8 mouse cellular contexts compared by ENCODE assay signal in the genomic region with DNA sequence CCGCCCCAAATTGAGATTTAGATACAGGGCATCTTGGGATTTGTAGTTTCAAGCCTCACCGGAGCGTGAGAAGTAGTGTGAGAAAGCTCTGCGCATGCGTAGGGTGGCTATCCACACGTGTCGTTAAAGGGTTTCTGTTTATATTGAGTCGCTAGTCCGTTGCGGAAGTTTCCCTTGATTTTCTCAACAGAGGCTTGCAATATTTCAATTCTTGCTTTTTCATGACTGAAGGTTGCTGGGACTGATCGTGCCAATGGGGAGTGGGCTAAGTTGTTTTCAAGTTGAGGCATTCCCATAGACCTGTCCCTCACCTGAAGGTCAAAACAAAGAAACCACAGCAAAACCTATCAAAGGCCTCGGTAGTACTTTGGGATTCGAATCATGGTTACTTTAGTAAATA. TPM values are rescaled to one million over a fixed set of nuclear protein-coding genes. Genes with fewer than 3 reads are reported as not detected.
DNase-seq lines count a peak whose midpoint lies in the region; ATAC-seq and TF ChIP-seq lines count a peak whose summit lies in the region.
"Had no signal": no experiment of that assay in that cellular context is flagged by ENCODE, and none has a peak within 500 bp of the region (broad histone marks: within the 10 kb centered on the region; RNA-seq: fewer than 3 reads in every experiment).

No protein-coding gene starts in this region.

- no peak for ATAC-seq in limb, embryonic 14.5 days (ENCODE audit: low FRiP score, low read depth)
- no peak for ATAC-seq in midbrain, embryonic 14.5 days (ENCODE audit: low FRiP score, low TSS enrichment)

- no peak for TF ChIP-seq POLR2A in limb, embryonic 14.5 days (IDR thresholded peaks at IDR 0.05; ENCODE audit: borderline replicate concordance, extremely low read depth, insufficient read depth, insufficient read length)

- 4% methylated on average over 13 of the region's 13 CpGs for WGBS in limb, embryonic 14.5 days
- WGBS in midbrain, embryonic 14.5 days: 2% methylated on average over 13 of the region's 13 CpGs

- peak overlapping the region; percentile 88 for H3K4me2 ChIP-seq in limb, embryonic 14.5 days (replicated peaks; ENCODE audit: low read depth, low read length, severe bottlenecking)
- peak overlapping the region; percentile 98 for H3K4me2 ChIP-seq in midbrain, embryonic 14.5 days (ENCODE audit: low read length)

- H3K27me3 ChIP-seq in limb, embryonic 14.5 days (ENCODE audit: control insufficient read depth, insufficient read depth, low read length): no peaks in the 10 kb centered on the region
- H3K27me3 ChIP-seq in midbrain, embryonic 14.5 days (ENCODE audit: control insufficient read depth, insufficient read depth, low read length): no peaks in the 10 kb centered on the region

- H3K27ac ChIP-seq in limb, embryonic 14.5 days (replicated peaks; ENCODE audit: low read depth, low read length): no peak overlapping the region
- no peak overlapping the region for H3K27ac ChIP-seq in midbrain, embryonic 14.5 days (replicated peaks; ENCODE audit: low read depth, low read length)

- H3K9ac ChIP-seq in limb, embryonic 14.5 days (ENCODE audit: low read depth, low read length, severe bottlenecking): peak overlapping the region; percentile 12
- no peak overlapping the region for H3K9ac ChIP-seq in midbrain, embryonic 14.5 days (replicated peaks; ENCODE audit: low read length)

- H3K4me1 ChIP-seq in limb, embryonic 14.5 days (ENCODE audit: control insufficient read depth, insufficient read depth, low read length): peaks cover 13% of the 10 kb centered on the region
- H3K4me1 ChIP-seq in midbrain, embryonic 14.5 days (ENCODE audit: control insufficient read depth, insufficient read depth, low read length): peaks cover 24% of the 10 kb centered on the region

- peak; percentile 71 for DNase-seq in adrenal gland, adult 8-10 months
- DNase-seq in cerebellum, postnatal 36 days: peak; percentile 66 to 67
- peak; percentile 50 for DNase-seq in gastrocnemius, postnatal 25 days
- peak; percentile 71 for DNase-seq in kidney, adult 18-20 months
- DNase-seq in limb, embryonic 14.5 days (ENCODE audit: low spot score): peak; percentile 92
- DNase-seq in midbrain, embryonic 14.5 days: peak; percentile 89
- DNase-seq in spleen, adult 12 weeks (ENCODE audit: low spot score): peak; percentile 46

- H3K36me3 ChIP-seq in limb, embryonic 14.5 days (ENCODE audit: control insufficient read depth, insufficient read depth, low read length): peaks cover 41% of the 10 kb centered on the region
- H3K36me3 ChIP-seq in midbrain, embryonic 14.5 days (ENCODE audit: control insufficient read depth, insufficient read depth, low read length): peaks cover 39% of the 10 kb centered on the region

- no peaks in the 10 kb centered on the region for H3K9me3 ChIP-seq in limb, embryonic 14.5 days (ENCODE audit: control insufficient read depth, low read length)
- H3K9me3 ChIP-seq in midbrain, embryonic 14.5 days (ENCODE audit: control insufficient read depth, low read length): no peaks in the 10 kb centered on the region

- peak overlapping the region; percentile 74 for H3K4me3 ChIP-seq in limb, embryonic 14.5 days (replicated peaks; ENCODE audit: low read length)
- peak overlapping the region; percentile 81 for H3K4me3 ChIP-seq in midbrain, embryonic 14.5 days (replicated peaks; ENCODE audit: low read depth, low read length)

RNA-seq across cellular contexts. Expression of a gene that starts 2.0 kb away (rescaled TPM):
- 10 to 100 TPM; 67.7 to 85.8 (median 73.5) TPM for total RNA-seq in adrenal gland, adult 8-10 months (2022)
- 10 to 100 TPM; 23.5 to 27.9 TPM for total RNA-seq in gastrocnemius, postnatal 25 days (2021)
- 89.9 and 112 TPM in 2 replicates for polyA plus RNA-seq in limb, embryonic 14.5 days (2012; rRNA removed)
- 16.9 and 18.0 TPM in 2 replicates for polyA plus RNA-seq in limb, embryonic 14.5 days (2014; fragmentation: Nextera tagmentation; extraction: Ambion mirVana)
- 32.0 and 41.0 TPM in 2 replicates for polyA plus RNA-seq in midbrain, embryonic 14.5 days (2014; fragmentation: Nextera tagmentation; extraction: Ambion mirVana)

RNA-seq across cellular contexts. Expression of a gene that starts 8.1 kb away (rescaled TPM):
- 100 to 1,000 TPM; 134 to 159 (median 155) TPM for total RNA-seq in adrenal gland, adult 8-10 months (2022)
- total RNA-seq in gastrocnemius, postnatal 25 days (2021): 10 to 100 TPM; 66.5 to 69.4 TPM
- polyA plus RNA-seq in limb, embryonic 14.5 days (2012; rRNA removed): 163 and 168 TPM in 2 replicates
- polyA plus RNA-seq in limb, embryonic 14.5 days (2014; fragmentation: Nextera tagmentation; extraction: Ambion mirVana): 135 and 156 TPM in 2 replicates
- 157 and 191 TPM in 2 replicates for polyA plus RNA-seq in midbrain, embryonic 14.5 days (2014; fragmentation: Nextera tagmentation; extraction: Ambion mirVana)

RNA-seq across cellular contexts. Expression of a gene that starts 9.7 kb away (rescaled TPM):
- 100 to 1,000 TPM in 2 of 4 experiments, 10 to 100 TPM in 2; 96.4 to 107 (median 101) TPM for total RNA-seq in adrenal gland, adult 8-10 months (2022)
- 10 to 100 TPM; 45.6 to 48.2 TPM for total RNA-seq in gastrocnemius, postnatal 25 days (2021)
- 173 and 207 TPM in 2 replicates for polyA plus RNA-seq in limb, embryonic 14.5 days (2012; rRNA removed)
- 95.0 and 98.0 TPM in 2 replicates for polyA plus RNA-seq in limb, embryonic 14.5 days (2014; fragmentation: Nextera tagmentation; extraction: Ambion mirVana)
- polyA plus RNA-seq in midbrain, embryonic 14.5 days (2014; fragmentation: Nextera tagmentation; extraction: Ambion mirVana): 130 and 155 TPM in 2 replicates

RNA-seq across cellular contexts. Expression of a gene that starts 20.4 kb away (rescaled TPM):
- not detected for total RNA-seq in adrenal gland, adult 8-10 months (2022)
- not detected for total RNA-seq in gastrocnemius, postnatal 25 days (2021)
- polyA plus RNA-seq in limb, embryonic 14.5 days (2012; rRNA removed): 0.08 and 0.15 TPM in 2 replicates
- polyA plus RNA-seq in limb, embryonic 14.5 days (2014; fragmentation: Nextera tagmentation; extraction: Ambion mirVana): not detected in 2 replicates
- polyA plus RNA-seq in midbrain, embryonic 14.5 days (2014; fragmentation: Nextera tagmentation; extraction: Ambion mirVana): not detected in 2 replicates
- total RNA-seq: left cerebral cortex, adult 8-10 months had no signal

RNA-seq across cellular contexts. Expression of a gene that starts 25.1 kb away (rescaled TPM):
- 10 to 100 TPM; 15.0 to 29.6 (median 21.6) TPM for total RNA-seq in adrenal gland, adult 8-10 months (2022)
- total RNA-seq in gastrocnemius, postnatal 25 days (2021): 1 to 10 TPM; 1.8 to 2.2 TPM
- 51.0 and 73.3 TPM in 2 replicates for polyA plus RNA-seq in limb, embryonic 14.5 days (2012; rRNA removed)
- polyA plus RNA-seq in limb, embryonic 14.5 days (2014; fragmentation: Nextera tagmentation; extraction: Ambion mirVana): 28.6 and 30.5 TPM in 2 replicates
- polyA plus RNA-seq in midbrain, embryonic 14.5 days (2014; fragmentation: Nextera tagmentation; extraction: Ambion mirVana): 65.0 and 80.9 TPM in 2 replicates
